Mouse (Mus musculus) midbrain, embryonic 14.5 days (tissue): Measurements from ENCODE around the gene Cux2. TPM values are rescaled to one million over a fixed set of nuclear protein-coding genes. Genes with fewer than 3 reads are reported as not detected.
"Not testable (repeated sequence)": the region's sequence is repeated elsewhere in the genome, so short reads cannot be mapped to it uniquely, and the experiment has no call there.

ENCODE experiments used
- ATAC-seq: fragments of 200-750 bp; cut with Nextera tagmentation; 2 replicates; pipeline ENCODE4 v1.8.0; 2017; ENCODE audit warnings: moderate number of reproducible peaks, moderate library complexity; ENCODE audit not compliant: low FRiP score, low TSS enrichment
- DNase-seq: peaks from one replicate; pipeline ENCODE4 v3.0.0-alpha.2; 2015
- H3K27ac ChIP-seq: fragments of 300-500 bp; sonication (generic); replicated peaks from 2 replicates; pipeline ENCODE4 v1.5.1; 2014; ENCODE audit warnings: mild to moderate bottlenecking, low read depth, low read length, moderate library complexity
- H3K27me3 ChIP-seq: fragments of 300-500 bp; sonication (generic); 2 replicates; pipeline ENCODE4 v1.6.1; 2014; ENCODE audit warnings: low read length, control low read depth, mixed read lengths; ENCODE audit not compliant: control insufficient read depth, insufficient read depth
- H3K36me3 ChIP-seq: fragments of 300-500 bp; sonication (generic); 2 replicates; pipeline ENCODE4 v1.6.1; 2014; ENCODE audit warnings: low read length, control low read depth; ENCODE audit not compliant: control insufficient read depth, insufficient read depth
- H3K4me1 ChIP-seq: fragments of 300-500 bp; sonication (generic); 2 replicates; pipeline ENCODE4 v1.6.1; 2014; ENCODE audit warnings: mild to moderate bottlenecking, antibody characterized with exemption, low read length, control low read depth; ENCODE audit not compliant: control insufficient read depth, insufficient read depth
- H3K4me2 ChIP-seq: fragments of 300-500 bp; sonication (generic); 2 replicates; pipeline ENCODE4 v1.6.1; 2014; ENCODE audit warnings: mild to moderate bottlenecking, low read length, moderate library complexity
- H3K4me3 ChIP-seq: fragments of 300-500 bp; sonication (generic); replicated peaks from 2 replicates; pipeline ENCODE4 v1.5.1; 2014; ENCODE audit warnings: low read depth, low read length
- H3K9ac ChIP-seq: fragments of 300-500 bp; sonication (generic); replicated peaks from 2 replicates; pipeline ENCODE4 v1.6.1; 2014; ENCODE audit warnings: mild to moderate bottlenecking, low read length, moderate library complexity
- H3K9me3 ChIP-seq: fragments of 300-500 bp; sonication (generic); 2 replicates; pipeline ENCODE4 v1.6.1; 2016; ENCODE audit warnings: low read length, control low read depth, mixed read lengths; ENCODE audit not compliant: control insufficient read depth
- WGBS: fragments of 180-500 bp; shearing (Covaris S2); extraction: QIAGEN DNeasy Blood & Tissue Kit; methylation state at CpG from one replicate; pipeline ENCODE4 v1.1.7; 2014; 5-methylcytosine and 5-hydroxymethylcytosine counted together
- polyA plus RNA-seq: library from polyadenylated mRNA; unstranded; fragments of >200 nt; fragmentation: Nextera tagmentation; extraction: Ambion mirVana; gene quantifications from 2 replicates; pipeline ENCODE4 v1.2.1, GENCODE M21; 2014

The Cux2 gene
- polyA plus RNA-seq, 1 experiment from 2014 or later = 28.8 TPM

DNA sequence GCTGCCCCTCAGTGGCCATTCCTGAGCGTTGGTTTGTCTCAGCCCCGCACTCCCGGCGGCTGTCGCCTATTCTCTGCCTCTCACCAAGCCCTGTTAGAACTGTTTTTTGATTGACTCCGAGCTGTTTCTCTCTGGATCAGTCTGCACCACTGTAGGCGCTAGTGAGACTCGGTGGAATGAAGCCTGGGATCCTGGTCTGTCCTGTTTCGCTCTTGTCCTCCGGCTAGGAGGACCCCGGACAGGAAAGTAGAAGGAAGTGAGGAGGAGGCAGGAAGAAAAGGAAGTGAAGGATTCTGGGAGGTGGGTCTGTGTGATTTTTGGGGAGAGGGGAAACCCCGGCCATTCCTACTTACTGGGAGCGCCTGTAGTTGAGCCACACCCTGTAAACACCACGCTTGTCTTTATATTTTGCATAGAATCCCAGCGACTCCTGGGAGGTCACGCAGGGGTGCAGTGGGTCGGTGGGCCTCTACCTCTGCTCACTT is 201.8 kb downstream of the Cux2 start:
- ATAC-seq (no peak), DNase-seq (peak; percentile 70)
- peaks cover 24% of the 10 kb centered on the region for H3K4me1 ChIP-seq
- peak overlapping the region; percentile 70 for H3K4me2 ChIP-seq
- H3K27me3 ChIP-seq = peaks cover 15% of the 10 kb centered on the region
- H3K9ac ChIP-seq = peak overlapping the region; percentile 83; the same call in 1 of the 2 replicates
- H3K36me3 ChIP-seq = peaks cover 18% of the 10 kb centered on the region
- peak overlapping the region; percentile 83 for H3K4me3 ChIP-seq
- H3K27ac ChIP-seq = peak overlapping the region; percentile 43; the same call in 1 of the 2 replicates
- 1% methylated on average over 17 of the region's 17 CpGs for WGBS
- no peaks in the 10 kb centered on the region for H3K9me3 ChIP-seq

DNA sequence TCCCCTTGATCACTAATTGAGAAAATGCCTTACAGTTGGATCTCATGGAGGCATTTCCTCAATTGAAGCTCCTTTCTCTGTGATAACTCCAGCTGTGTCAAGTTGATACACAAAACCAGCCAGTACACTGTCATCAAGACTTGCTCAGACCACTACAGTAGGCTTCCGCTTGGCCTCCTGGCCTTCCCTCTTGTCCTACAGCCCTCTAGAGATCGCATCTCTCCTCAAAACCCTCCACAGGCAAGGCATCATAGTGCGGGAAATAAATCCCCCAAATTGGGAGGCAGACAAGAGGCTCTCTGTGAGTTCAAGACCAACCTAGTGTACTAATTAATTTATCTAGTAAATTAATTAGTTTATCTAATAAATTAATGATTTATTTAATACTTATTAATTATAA is 202.6 kb downstream of the Cux2 start:
- not testable (repeated sequence) for DNase-seq, H3K9ac ChIP-seq, H3K9me3 ChIP-seq, H3K4me3 ChIP-seq, H3K36me3 ChIP-seq, H3K4me2 ChIP-seq, ATAC-seq, H3K27ac ChIP-seq
- H3K4me1 ChIP-seq = peaks cover 26% of the 10 kb centered on the region
- WGBS = 84% methylated on average over 3 of the region's 3 CpGs
- peaks cover 20% of the 10 kb centered on the region for H3K27me3 ChIP-seq

DNA sequence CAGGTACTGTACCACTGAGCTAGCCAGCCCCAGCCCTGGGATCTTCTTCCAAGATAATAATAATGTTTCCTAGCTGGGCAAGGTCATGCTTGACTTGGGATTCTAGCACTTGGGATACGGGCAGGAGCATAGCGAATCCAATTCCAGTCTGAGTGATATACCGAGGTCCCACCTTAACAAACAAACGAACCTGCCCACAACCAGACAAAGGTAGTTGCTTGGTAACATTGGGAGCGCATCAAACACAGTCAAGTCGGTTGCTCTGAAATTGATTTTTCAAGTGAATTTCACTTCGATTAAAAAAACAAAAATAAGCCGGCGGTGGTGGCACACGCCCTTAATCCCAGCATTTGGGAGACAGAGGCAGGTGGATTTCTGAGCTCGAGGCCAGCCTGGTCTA is 203.6 kb downstream of the Cux2 start:
- Histone ChIP-seq H3K27ac (no peak overlapping the region), H3K9me3 (no peaks in the 10 kb centered on the region), H3K4me1 (peaks cover 26% of the 10 kb centered on the region), H3K4me3 (no peak overlapping the region), H3K9ac (no peak overlapping the region), H3K36me3 (0 out of 2 replicates have a peak, but pooled peaks cover under 1% of the 10 kb centered on the region), H3K27me3 (peaks cover 23% of the 10 kb centered on the region), H3K4me2 (no peak overlapping the region)
- 81% methylated on average over 11 of the region's 11 CpGs for WGBS
- DNase-seq = no peak
- ATAC-seq = no peak

DNA sequence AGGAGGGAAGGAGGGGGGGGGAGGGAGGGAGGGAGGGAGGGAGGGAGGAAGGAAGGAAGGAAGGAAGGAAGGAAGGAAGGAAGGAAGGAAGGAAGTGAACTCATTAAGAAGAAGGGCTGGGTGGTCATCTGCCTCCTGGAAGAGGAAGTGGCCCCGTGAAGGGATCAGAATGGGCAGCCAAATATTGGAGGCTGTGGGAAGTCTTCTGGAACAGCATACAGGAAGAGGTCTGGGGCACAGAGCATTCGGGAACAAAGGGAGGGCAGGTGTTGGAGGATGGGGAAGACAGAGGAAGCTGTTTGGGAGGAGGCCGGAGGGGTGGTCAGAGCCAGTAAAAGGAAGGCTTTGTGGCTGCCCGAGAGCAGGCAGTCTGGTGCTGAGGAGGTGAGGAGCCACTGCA is 204.5 kb downstream of the Cux2 start:
- no peaks in the 10 kb centered on the region for H3K36me3 ChIP-seq
- no peak for ATAC-seq
- H3K9ac ChIP-seq = no peak overlapping the region
- peaks cover 17% of the 10 kb centered on the region for H3K4me1 ChIP-seq
- 44% methylated on average over 4 of the region's 4 CpGs for WGBS
- DNase-seq = no peak
- no peak overlapping the region for H3K4me2 ChIP-seq
- no peak overlapping the region for H3K4me3 ChIP-seq
- no peaks in the 10 kb centered on the region for H3K9me3 ChIP-seq
- H3K27ac ChIP-seq = no peak overlapping the region
- peaks cover 23% of the 10 kb centered on the region for H3K27me3 ChIP-seq

DNA sequence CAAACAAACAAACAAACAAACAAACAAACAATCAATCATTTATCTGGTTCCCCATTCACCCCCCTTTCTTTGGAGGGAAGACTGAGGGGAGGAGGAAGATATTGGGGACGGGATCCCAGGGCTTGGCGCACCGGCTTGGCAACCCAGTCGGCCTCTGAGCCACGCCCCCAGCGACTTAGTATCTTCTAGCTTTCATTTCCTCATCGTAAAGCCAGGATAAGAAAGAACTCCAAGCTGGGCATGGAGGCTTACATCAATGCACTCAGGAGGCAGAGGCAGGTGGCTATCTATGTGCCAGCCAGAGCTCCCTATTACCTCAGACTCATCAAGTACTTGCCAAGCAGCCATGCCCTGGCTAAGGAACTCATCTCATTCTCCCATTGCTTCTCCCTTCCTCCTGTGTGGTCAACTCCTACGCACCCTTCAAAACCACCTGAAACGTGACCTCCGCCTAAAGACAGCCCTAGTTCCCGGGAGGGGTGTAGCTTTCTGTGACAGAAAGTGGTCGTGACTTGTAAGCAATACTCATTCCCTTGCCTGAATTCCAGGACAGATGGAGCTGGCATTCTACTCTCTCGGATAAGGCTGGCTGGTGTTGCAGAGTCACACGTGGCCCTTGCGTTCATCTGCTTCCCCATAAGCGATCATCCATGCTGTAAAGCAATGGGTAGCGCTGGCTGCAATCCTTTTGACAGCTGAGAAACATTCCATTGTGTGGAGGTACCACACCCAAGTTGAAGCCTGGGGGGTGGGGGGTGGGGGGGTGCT is 206.6 kb downstream of the Cux2 start:
- no peak overlapping the region for H3K9ac ChIP-seq
- H3K4me1 ChIP-seq = peaks cover 13% of the 10 kb centered on the region; the same call in 1 of the 2 replicates
- peak overlapping the region; percentile 74 for H3K4me2 ChIP-seq
- WGBS = 21% methylated on average over 17 of the region's 17 CpGs
- H3K36me3 ChIP-seq = no peaks in the 10 kb centered on the region
- no peak overlapping the region for H3K27ac ChIP-seq
- no peak overlapping the region for H3K4me3 ChIP-seq
- no peaks in the 10 kb centered on the region for H3K9me3 ChIP-seq
- ATAC-seq = no peak
- no peak for DNase-seq
- peaks cover 37% of the 10 kb centered on the region for H3K27me3 ChIP-seq

DNA sequence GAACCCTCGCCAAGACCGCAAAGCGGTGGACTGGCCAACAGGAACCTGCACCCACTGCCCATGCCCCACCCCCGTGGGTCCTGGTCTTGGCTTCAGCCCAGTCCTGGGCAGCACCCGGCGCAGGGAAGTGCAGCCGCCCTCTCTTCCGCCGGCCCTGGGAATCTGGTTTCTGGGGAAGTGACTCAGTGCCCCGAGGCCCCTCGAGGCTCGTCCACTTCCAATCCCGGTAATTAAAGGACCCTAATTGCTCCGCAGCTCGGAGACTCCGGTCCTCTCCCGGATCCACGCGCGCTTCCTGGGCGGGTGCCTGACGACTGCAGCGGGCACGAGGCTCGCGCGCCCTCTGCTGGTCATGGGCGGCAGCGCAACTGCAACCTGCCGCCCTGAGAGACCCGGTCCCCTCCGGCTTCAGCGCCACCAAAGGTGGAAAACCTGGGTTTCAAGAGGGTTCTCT is 207.2 kb downstream of the Cux2 start:
- peak; percentile 89 for DNase-seq
- H3K27me3 ChIP-seq = peaks cover 42% of the 10 kb centered on the region
- peak; percentile 43; the same call in 1 of the 2 replicates for ATAC-seq
- H3K4me1 ChIP-seq = peaks cover 9% of the 10 kb centered on the region; the same call in 1 of the 2 replicates
- H3K4me3 ChIP-seq = peak overlapping the region; percentile 41
- H3K36me3 ChIP-seq = no peaks in the 10 kb centered on the region
- peak overlapping the region; percentile 51; the same call in 1 of the 2 replicates for H3K9ac ChIP-seq
- H3K9me3 ChIP-seq = no peaks in the 10 kb centered on the region
- no peak overlapping the region for H3K27ac ChIP-seq
- peak overlapping the region; percentile 74 for H3K4me2 ChIP-seq
- WGBS = 1% methylated on average over 33 of the region's 33 CpGs

DNA sequence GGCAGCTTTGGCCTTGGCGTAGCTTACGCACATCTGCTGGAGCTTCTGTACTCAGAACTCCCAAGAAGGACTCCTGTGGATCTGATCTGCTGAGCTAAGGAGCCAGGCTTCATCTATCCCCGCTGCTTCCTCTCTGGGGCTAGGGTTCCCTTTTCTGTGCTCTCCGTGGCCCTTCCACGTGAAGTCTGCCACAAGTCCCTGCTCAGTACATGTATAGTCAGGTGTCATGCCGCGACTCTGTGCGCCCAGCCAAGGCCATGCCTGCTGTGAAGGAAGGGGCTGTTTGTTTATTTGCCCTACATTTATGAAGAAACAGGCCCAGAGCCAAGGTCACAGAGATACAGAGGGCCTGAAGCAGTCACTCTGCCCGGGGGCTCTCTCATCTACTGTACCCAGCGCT is 207.9 kb downstream of the Cux2 start:
- ATAC-seq = no peak

DNA sequence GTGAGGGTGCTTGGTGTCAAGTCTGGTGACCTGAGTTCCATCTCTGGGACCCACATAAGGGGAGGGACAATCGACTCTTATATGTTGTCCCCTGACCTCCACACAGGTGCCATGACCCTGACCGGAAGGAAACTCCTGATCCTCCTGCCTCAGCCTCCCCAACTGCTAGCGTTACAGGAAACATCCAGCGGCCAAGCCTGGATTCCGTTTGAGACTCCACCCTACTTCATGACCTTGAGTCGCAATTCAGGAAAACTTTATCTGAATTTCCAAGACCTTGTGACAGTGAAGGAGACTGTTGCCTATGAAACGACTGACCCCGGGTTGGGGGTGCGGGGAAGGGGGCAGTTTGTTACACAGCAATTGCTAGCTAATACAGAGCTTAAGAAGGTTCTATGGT is 208.4 kb downstream of the Cux2 start:
- H3K9me3 ChIP-seq = no peaks in the 10 kb centered on the region
- no peak for ATAC-seq
- peaks cover 54% of the 10 kb centered on the region for H3K27me3 ChIP-seq

More for the DNA sequence above, 207.9 kb downstream of the Cux2 start:
- Histone ChIP-seq H3K36me3 (no peaks in the 10 kb centered on the region), H3K27me3 (peaks cover 50% of the 10 kb centered on the region), H3K9me3 (no peaks in the 10 kb centered on the region), H3K4me1 (peaks cover 15% of the 10 kb centered on the region), H3K4me3 (no peak overlapping the region), H3K9ac (no peak overlapping the region), H3K27ac (no peak overlapping the region), H3K4me2 (no peak overlapping the region)
- DNase-seq = no peak
- WGBS = 49% methylated on average over 10 of the region's 10 CpGs

DNA sequence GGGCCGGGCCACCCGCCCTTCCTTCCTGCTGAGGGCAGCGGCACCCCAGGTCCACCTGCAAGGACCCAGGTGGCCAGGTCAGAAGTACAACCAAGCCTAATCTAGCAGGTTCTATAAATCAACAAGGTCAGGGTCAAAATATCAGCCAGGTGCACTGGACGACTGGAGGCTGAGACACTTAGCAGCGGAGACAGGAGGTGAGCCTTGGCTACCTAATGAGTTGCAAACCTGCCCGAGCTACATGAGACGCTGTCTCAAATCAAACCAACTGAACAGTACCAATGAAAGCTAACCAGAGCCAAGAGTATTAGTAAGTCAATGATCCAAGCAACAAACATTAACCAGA is 210.8 kb downstream of the Cux2 start:
- Histone ChIP-seq H3K4me2 (peak overlapping the region; percentile 94), H3K27me3 (peaks cover 62% of the 10 kb centered on the region), H3K36me3 (no peaks in the 10 kb centered on the region), H3K9me3 (no peaks in the 10 kb centered on the region), H3K4me3 (peak overlapping the region; percentile 29; the same call in 1 of the 2 replicates), H3K27ac (no peak overlapping the region), H3K9ac (0 out of 2 replicates have a peak overlapping the region, but pooled peaks have one; percentile 31), H3K4me1 (peaks cover 24% of the 10 kb centered on the region)
- DNase-seq (no peak), ATAC-seq (no peak)
- 36% methylated on average over 7 of the region's 7 CpGs for WGBS

More for the DNA sequence above, 208.4 kb downstream of the Cux2 start:
- no peak for DNase-seq
- Histone ChIP-seq H3K9ac (no peak overlapping the region), H3K4me1 (peaks cover 17% of the 10 kb centered on the region), H3K4me2 (no peak overlapping the region), H3K4me3 (no peak overlapping the region), H3K36me3 (no peaks in the 10 kb centered on the region), H3K27ac (no peak overlapping the region)
- WGBS = 93% methylated on average over 9 of the region's 9 CpGs
